Mouse (Mus musculus) T-helper 1 cell (primary cell): Measurements from ENCODE around the gene Uchl5.

Experiments used
- in situ Hi-C: fragments of 300-600 bp; cut with MboI, MseI; formaldehyde crosslinking; loops from one replicate; pipeline ENCODE4 v1.15.1; 2025; ENCODE audit warnings: high pct_unique_total_duplicates

Gene Uchl5

GRCm38 (mm10) chr1:143776446-143777411 lies at the start of gene Uchl5, which contains the start of gene Trove2:
Gene Uchl5, plus strand, starts transcription at chr1:143777272.
Gene Trove2, minus strand, starts transcription at chr1:143777068.
- in situ Hi-C loops: no loop called here

- in situ Hi-C loops: no loop called here
Measured at GRCm38 (mm10) chr1:143727701-143728445, 49.2 kb upstream of the Uchl5 start.

DNA sequence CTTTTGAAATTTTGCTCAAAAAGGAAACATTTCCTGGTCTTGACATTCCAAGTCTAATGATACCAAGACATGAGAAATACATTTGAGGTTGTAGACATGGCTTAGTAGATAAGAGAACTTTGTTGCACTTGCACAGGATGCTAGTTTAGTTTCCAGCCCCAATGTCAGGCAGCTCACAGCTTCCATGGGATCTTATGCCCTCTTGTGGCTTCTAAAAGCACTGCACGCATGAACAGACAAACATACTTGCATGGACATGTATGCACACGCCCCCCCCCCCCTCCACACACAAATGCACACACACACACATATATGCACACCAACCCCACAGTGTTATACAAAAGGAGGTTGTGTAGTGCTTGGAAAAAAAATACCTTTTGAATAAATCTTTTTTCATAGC lies 46.2 kb upstream of the Uchl5 start:
- in situ Hi-C loops: no loop called here

GRCm38 (mm10) chr1:143731691-143732090 lies 45.4 kb upstream of the Uchl5 start:
- in situ Hi-C loops: no loop called here

DNA sequence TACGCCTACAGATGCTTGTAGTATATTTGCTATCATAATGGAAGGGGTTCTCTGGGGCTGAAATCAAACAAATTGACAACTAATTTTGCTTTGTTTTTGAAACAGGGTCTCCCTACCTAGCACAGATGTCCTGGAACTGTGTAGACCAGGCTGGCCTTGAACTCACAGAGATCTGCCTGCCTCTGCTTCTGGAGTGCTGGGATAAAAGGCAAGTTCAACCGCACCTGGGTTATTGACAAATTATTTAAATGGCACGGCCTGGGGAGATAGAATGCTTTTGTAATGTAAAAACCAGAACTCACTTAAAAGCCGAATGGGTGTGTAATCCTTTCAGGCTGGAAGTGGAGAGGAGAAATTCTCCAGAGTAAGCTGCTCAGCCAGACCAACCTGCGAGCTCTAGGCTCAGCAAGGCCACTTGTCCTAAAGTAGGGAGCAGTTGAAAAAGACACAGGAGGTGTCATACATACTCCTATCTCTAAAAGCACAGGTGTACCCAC lies 43.1 kb upstream of the Uchl5 start:
- in situ Hi-C loops: no loop called here

DNA sequence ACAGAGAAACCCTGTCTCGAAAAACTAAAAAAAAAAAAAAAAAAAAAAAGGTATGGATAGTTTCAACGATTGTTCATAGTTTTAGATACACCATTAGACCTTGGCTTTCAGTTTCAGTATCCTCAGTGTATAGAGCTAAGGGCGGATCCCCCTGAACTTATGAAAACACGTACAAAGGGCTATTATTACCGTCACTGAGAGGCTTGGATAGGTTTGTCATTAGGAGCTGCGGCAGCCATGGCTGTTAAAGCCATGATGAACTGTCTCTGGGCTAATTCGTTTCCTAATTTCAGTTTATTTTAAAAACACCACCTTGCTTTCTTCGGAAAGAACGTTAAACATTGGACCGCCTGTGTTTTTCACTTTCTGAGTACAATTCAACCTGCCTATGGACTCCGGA lies 38.3 kb upstream of the Uchl5 start:
- in situ Hi-C loops: no loop called here

DNA sequence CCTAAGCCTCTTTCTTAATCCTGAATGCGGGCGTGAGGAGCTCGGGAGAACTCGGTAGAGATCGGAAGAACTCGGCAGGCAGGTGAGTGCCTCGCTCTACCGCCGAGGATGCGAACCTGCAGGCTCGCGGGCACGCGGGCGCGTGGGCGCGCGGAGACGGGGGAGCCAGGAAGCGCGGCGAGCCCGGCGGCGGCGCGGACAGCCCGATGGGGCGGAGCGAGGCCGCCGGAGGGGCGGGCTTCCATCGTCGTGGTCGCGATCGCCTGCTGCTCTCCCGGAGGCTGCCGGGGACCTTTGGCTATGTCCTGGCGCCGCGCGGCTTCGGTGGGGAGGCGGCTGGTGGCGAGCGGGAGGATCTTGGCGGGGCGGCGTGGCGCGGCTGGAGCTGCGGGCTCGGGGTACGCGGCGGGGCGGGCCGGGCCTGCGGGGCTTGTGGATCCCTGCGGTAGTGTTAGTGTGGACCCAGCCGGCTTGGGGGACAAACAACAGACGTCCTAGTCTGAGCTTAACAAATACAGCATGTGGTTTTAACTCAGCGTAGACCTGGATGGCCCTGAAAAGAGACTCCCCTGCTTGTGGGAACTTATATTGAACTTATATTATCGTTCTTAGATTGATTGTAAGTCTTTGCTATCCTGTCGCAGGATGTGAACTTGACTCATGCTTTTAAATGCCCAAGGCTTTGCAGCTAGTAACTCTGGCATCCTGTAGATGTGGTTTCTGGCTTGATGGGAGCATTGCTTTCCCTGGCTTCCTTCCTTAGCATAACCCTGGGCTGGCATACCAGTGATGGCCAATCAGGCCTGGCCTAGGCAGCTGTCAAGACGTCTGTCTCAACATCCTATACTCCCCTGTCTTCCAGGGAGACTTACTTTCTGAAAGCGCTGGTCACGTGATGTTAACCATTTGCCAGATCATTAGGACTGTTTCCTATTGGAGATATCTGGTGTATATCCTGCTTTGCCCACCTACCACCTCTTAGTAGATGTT lies 37.4 kb upstream of the Uchl5 start:
- in situ Hi-C loops: no loop called here

DNA sequence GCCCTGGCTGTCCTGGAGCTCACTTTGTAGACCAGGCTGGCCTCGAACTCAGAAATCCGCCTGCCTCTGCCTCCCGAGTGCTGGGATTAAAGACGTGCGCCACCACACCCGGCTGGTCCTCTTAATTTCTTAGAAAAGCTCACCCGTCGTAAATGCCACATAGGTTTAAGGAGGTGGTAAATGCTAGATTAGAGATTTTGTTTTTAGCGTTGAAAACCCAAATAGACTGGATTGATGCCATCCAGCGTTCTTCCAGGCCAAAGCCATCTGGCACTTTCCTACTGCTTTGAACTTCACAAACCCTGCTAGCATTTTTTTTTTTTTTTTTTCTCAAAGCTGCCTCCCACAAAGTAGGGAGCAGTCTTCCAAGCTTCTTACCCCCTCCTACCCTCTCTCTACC lies 36.5 kb upstream of the Uchl5 start:
- in situ Hi-C loops: no loop called here

- in situ Hi-C loops: no loop called here
Measured at GRCm38 (mm10) chr1:143741331-143741730, 35.7 kb upstream of the Uchl5 start.

DNA sequence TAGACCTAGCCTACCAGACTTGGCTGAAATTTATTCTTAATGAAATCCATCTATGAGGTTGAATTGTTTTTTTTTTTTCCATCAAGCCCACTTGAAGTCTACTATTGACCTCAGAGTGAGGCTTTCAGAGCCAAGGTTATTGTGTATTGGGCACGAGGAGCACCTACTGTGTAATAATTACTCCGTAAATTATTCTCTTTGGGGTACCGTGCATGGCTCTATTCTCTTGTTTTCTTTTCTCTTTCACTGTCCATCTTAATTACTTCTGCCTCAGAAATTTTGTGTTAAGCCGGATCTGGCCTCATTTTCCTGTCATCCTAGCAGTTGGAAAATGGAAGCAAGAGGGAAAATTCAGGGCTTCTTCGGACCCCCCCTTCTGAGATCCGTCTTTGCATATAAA lies 34.9 kb upstream of the Uchl5 start:
- in situ Hi-C loops: no loop called here

DNA sequence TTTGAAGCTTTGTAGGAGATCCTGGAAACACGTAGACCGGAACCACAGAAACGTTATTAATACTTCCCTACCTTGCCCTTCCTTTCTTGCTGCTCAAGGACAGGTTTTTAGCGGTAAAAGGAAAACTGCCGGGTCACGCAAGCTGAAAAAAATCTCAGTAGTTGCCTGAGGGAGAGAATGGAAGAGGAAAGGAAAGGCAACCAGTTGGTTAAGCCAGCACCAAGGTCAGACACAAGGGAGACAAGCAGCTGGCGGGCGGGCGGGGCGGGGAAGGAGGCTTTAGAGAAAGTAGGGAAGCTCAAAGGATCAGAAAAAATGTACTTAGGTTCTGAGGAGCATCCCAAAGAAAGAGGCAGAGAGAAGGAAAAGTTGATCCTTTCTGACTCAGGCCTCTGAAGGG lies 31.2 kb upstream of the Uchl5 start:
- in situ Hi-C loops: no loop called here

DNA sequence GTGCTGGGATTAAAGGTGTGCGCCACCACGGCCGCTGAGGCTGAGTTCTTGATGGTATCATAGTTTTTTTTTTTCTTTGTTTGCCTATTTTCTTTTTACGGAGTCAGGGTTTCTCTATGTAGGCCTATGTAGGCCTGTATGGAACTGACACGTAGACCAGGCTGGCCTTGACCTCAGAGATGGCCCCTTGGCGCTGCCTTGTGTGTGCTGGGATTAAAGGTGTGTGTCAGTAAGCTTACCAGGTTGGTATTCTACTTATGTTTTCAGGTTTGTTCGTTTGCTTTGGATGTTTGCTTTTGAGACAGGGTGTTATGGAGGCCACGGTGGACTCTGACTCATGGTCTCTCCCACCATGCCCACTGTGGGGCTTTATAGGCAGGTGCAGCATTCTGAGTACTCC lies 14.9 kb upstream of the Uchl5 start:
- in situ Hi-C loops: no loop called here

- in situ Hi-C loops: no loop called here
Measured at GRCm38 (mm10) chr1:143764443-143764842, 12.6 kb upstream of the Uchl5 start.

DNA sequence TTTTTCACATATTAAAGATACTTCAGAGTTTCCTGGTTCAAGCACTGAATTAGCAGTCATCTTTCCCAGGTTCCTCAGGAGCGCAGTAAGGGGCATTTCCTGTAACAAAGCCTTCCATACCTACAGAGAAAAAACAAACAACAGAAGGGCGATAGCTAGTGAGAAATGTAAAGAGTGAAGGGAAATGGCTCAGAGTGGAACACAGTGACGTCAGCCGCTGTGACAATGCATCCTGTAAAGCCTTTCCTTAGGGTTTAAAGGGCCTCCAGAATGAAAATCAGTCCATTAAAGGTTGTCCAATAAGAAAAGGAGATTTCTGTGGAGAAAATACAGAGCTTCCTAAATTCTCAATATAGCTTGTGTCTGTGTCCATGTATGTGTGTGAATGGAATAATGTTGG lies 11.3 kb upstream of the Uchl5 start:
- in situ Hi-C loops: no loop called here

DNA sequence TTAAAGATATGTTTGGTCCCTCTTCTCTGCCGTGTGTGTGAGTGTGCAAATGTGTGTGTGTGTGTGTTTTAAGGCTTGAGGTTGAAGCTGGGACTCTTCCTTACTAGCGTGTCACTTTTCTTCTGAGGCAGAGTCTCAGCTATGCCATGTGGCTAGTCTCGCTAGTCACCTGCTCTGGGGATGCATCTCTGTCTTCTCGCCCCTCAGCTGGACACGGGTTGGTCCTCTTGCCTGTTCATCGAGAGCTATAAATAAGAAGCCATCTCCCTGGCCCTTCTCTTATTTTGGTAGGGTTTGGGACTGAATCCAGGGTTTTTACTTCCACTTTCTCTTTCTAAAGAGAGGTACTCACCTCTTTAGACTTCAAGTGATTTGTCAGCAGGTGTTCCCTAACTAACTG lies 10.8 kb upstream of the Uchl5 start:
- in situ Hi-C loops: no loop called here

DNA sequence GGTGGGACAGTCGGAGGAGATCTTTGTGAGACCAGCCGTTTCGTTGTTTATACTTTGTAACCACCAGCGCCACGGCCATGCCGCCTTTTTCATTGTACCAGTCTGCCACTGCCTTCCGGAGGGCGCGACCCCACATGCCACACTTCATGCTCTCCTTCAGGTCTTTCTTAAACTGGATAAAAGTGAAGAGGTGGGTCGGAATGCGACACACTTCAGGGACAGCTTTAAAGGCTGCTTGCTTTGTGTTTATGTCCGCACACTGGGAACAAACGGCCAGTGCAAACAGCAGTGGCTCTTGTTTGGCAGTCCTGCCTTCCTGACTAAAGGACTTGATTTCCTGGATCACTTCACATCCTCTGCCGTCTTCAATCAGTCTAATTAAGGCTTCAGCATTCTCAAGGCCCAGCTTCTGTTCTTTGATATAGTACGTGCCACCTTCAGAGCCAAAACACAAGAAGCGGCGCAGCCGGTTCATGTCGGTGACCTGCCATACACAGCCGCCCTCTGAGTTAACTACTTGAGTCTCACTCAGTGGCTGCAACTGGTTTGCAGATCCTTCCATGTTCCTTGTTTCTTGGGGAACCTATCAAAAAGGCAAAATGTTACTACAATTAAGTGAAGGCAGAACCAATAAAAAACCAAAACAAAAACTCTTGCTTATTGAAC lies 6.5 kb upstream of the Uchl5 start:
- in situ Hi-C loops: no loop called here

GRCm38 (mm10) chr1:143773082-143773481 lies 4.0 kb upstream of the Uchl5 start:
- in situ Hi-C loops: no loop called here

DNA sequence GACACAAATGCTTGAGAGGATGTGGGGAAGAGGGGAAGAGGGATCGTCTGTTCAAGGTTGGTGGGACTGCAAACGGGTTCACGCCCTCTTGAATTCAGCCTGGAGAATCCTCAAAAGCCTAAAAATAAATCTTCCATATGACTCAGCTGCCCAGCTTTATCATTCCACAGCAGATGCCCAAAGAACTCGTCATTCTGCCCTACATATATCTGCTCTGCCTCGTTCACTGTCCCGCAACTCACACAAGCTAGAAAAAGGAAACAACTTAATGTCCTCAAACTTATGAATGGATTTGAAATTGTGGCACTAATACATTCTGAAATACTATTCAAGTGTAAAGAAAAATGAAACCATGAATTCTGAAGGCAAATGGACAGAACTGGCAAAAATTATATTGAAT lies 3.2 kb upstream of the Uchl5 start:
- in situ Hi-C loops: no loop called here

- in situ Hi-C loops: no loop called here
Measured at GRCm38 (mm10) chr1:143777558-143778218, 616 bp downstream of the Uchl5 start.

DNA sequence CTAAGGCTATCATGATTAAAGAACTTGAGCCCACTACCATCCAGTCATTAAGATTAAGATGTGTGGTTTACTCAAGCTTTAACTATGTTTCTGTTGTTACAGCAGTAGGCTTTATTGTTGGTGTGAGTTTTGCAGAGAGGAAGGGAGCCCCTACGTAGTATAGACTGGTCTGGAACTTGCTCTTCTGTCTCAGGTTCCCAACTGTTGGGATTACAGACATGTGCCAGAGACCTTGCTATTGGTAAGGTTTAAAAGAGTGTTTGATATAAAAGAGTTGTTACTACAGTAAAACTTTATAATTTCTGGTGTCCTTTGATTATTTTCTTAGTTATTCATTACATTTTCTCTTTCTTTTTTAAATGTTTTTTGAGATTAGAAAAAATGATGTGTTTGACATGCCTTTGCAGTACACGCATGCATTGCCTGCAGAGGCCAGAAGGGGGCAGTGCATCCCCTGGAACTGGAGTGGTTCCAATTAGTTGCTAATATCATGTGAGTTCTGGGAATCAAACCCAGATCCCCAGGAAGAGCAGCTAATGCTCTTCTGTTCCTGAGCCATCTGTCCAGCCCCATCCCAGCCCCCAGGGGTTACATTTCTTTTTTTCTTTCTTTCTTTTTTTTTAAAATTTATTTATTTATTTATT lies 11.6 kb downstream of the Uchl5 start:
- in situ Hi-C loops: no loop called here
